Mouse (Mus musculus): Measurements from ENCODE around the gene Per2.

DNA sequence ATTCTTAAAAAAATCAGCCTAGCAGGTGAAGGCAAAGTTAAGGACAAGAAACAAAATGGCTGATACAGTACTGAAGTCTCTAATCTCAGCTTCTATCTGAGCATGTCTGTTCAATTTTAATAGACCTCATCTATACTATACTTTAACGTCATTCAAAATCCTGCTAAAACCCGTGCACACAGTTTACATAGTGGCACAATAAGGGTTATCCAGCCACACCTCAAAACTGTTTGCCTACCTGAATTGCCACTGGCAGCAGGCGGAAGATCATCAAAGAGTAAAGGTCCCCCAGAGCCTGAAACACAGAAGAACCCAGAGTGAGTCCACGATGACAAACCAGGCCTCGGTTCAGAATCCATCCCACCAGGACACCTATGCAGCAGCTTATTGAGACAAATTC is 68.8 kb downstream of the Per2 start:
- no peak for TF ChIP-seq GATA1 (IDR thresholded peaks at IDR 0.05; ENCODE audit: borderline replicate concordance, low read length)
- no peak for TF ChIP-seq CTCF (IDR thresholded peaks at IDR 0.05; ENCODE audit: low read depth, low read length)

Data from G1E (cell line).